In genomic region chr1:40547064-40547572, GRCm38 (mm10) we compare ENCODE assay signal across 21 mouse cellular contexts. TPM values are rescaled to one million over a fixed set of nuclear protein-coding genes. Genes with fewer than 3 reads are reported as not detected.
DNase-seq lines count a peak whose midpoint lies in the region; ATAC-seq and TF ChIP-seq lines count a peak whose summit lies in the region.
"Had no signal": no experiment of that assay in that cellular context is flagged by ENCODE, and none has a peak within 500 bp of the region (broad histone marks: within the 10 kb centered on the region; RNA-seq: fewer than 3 reads in every experiment).

No protein-coding gene starts in this region.

- H3K36me3 ChIP-seq in embryonic facial prominence, embryonic 14.5 days (ENCODE audit: control insufficient read depth, insufficient read depth, low read length) = no peaks in the 10 kb centered on the region
- H3K36me3 ChIP-seq in embryonic facial prominence, embryonic 10.5 days (replicated peaks) = no peaks in the 10 kb centered on the region
- H3K36me3 ChIP-seq in hindbrain, embryonic 13.5 days = no peaks in the 10 kb centered on the region
- no peaks in the 10 kb centered on the region for H3K36me3 ChIP-seq in neural tube, embryonic 12.5 days
- H3K36me3 ChIP-seq in stomach, postnatal 0 days (ENCODE audit: control insufficient read depth, insufficient read depth, low read length) = no peaks in the 10 kb centered on the region
- H3K36me3 ChIP-seq: intestine, embryonic 15.5 days; liver, embryonic 15.5 days had no signal

- TF ChIP-seq EP300 in stomach, postnatal 0 days (optimal IDR thresholded peaks at IDR 0.05) = no peak

- H3K4me1 ChIP-seq in embryonic facial prominence, embryonic 14.5 days (ENCODE audit: control insufficient read depth, insufficient read depth, low read length) = no peaks in the 10 kb centered on the region; the same call in 1 of the 2 replicates
- H3K4me1 ChIP-seq in embryonic facial prominence, embryonic 10.5 days = no peaks in the 10 kb centered on the region
- H3K4me1 ChIP-seq in hindbrain, embryonic 13.5 days (replicated peaks) = peaks cover 14% of the 10 kb centered on the region
- H3K4me1 ChIP-seq in neural tube, embryonic 12.5 days = no peaks in the 10 kb centered on the region
- no peaks in the 10 kb centered on the region for H3K4me1 ChIP-seq in stomach, postnatal 0 days (replicated peaks; ENCODE audit: control insufficient read depth, insufficient read depth)
- H3K4me1 ChIP-seq: liver, embryonic 15.5 days had no signal

- peak; percentile 7 for DNase-seq in embryonic facial prominence, embryonic 14.5 days (ENCODE audit: low spot score)
- no peak for DNase-seq in embryonic facial prominence, embryonic 10.5 days (ENCODE audit: low spot score)
- peak; percentile 5 for DNase-seq in R1 (ENCODE audit: low read depth, low spot score)
- DNase-seq in urinary bladder, adult 18-20 months (ENCODE audit: low spot score in 2 of 2) = no peak
- DNase-seq in stomach, postnatal 0 days (ENCODE audit: low spot score) = no peak
- DNase-seq in heart, adult 18-20 months = no peak
- DNase-seq: adrenal gland, adult 2 months; cerebellum, adult 9-11 months; gastrocnemius, postnatal 36 days; heart, postnatal 14 days; kidney, postnatal 4 days; right cerebral cortex, postnatal 14 days; thymus, postnatal 36 days had no signal

- H3K4me2 ChIP-seq in embryonic facial prominence, embryonic 14.5 days (ENCODE audit: low read depth, low read length) = no peak overlapping the region
- peak overlapping the region; percentile 13; the same call in 1 of the 2 replicates for H3K4me2 ChIP-seq in hindbrain, embryonic 13.5 days
- H3K4me2 ChIP-seq in neural tube, embryonic 12.5 days (replicated peaks) = 0 out of 2 replicates have a peak overlapping the region, but pooled peaks have one; percentile 7
- no peak overlapping the region for H3K4me2 ChIP-seq in stomach, postnatal 0 days (replicated peaks; ENCODE audit: low read depth)
- H3K4me2 ChIP-seq: heart, embryonic 11.5 days; intestine, embryonic 15.5 days; liver, embryonic 15.5 days had no signal

- H3K9me3 ChIP-seq in embryonic facial prominence, embryonic 14.5 days (ENCODE audit: control insufficient read depth, low read length) = no peaks in the 10 kb centered on the region
- H3K9me3 ChIP-seq in embryonic facial prominence, embryonic 10.5 days = no peaks in the 10 kb centered on the region
- no peaks in the 10 kb centered on the region for H3K9me3 ChIP-seq in hindbrain, embryonic 13.5 days
- no peaks in the 10 kb centered on the region for H3K9me3 ChIP-seq in neural tube, embryonic 12.5 days
- H3K9me3 ChIP-seq in stomach, postnatal 0 days (ENCODE audit: control insufficient read depth, low read length) = no peaks in the 10 kb centered on the region
- H3K9me3 ChIP-seq: intestine, embryonic 15.5 days; liver, embryonic 15.5 days had no signal

- TF ChIP-seq CTCF in stomach, postnatal 0 days (IDR thresholded peaks at IDR 0.05; ENCODE audit: low read depth) = no peak

- ATAC-seq in embryonic facial prominence, embryonic 14.5 days (ENCODE audit: low read depth) = no peak
- ATAC-seq in hindbrain, embryonic 13.5 days (ENCODE audit: low FRiP score) = peak; percentile 78
- peak; percentile 73 for ATAC-seq in neural tube, embryonic 12.5 days (ENCODE audit: low FRiP score, low read depth)
- no peak for ATAC-seq in stomach, postnatal 0 days (ENCODE audit: low FRiP score, low TSS enrichment)
- ATAC-seq: intestine, embryonic 15.5 days; lung, postnatal 0 days had no signal

- H3K4me3 ChIP-seq in embryonic facial prominence, embryonic 14.5 days (ENCODE audit: low read depth, low read length) = no peak overlapping the region
- H3K4me3 ChIP-seq in embryonic facial prominence, embryonic 10.5 days = no peak overlapping the region
- H3K4me3 ChIP-seq in hindbrain, embryonic 13.5 days = no peak overlapping the region
- no peak overlapping the region for H3K4me3 ChIP-seq in neural tube, embryonic 12.5 days
- no peak overlapping the region for H3K4me3 ChIP-seq in stomach, postnatal 0 days (ENCODE audit: low read depth, low read length)
- H3K4me3 ChIP-seq: intestine, embryonic 15.5 days; liver, embryonic 15.5 days had no signal

- no peak overlapping the region for H3K9ac ChIP-seq in embryonic facial prominence, embryonic 14.5 days (ENCODE audit: low read depth, low read length)
- no peak overlapping the region for H3K9ac ChIP-seq in hindbrain, embryonic 13.5 days
- no peak overlapping the region for H3K9ac ChIP-seq in neural tube, embryonic 12.5 days
- no peak overlapping the region for H3K9ac ChIP-seq in stomach, postnatal 0 days (ENCODE audit: low read length)
- H3K9ac ChIP-seq: intestine, embryonic 15.5 days; liver, embryonic 15.5 days had no signal

- H3K27ac ChIP-seq in embryonic facial prominence, embryonic 14.5 days (replicated peaks; ENCODE audit: low read depth, low read length) = no peak overlapping the region
- H3K27ac ChIP-seq in embryonic facial prominence, embryonic 10.5 days (replicated peaks) = no peak overlapping the region
- no peak overlapping the region for H3K27ac ChIP-seq in hindbrain, embryonic 13.5 days
- no peak overlapping the region for H3K27ac ChIP-seq in neural tube, embryonic 12.5 days
- H3K27ac ChIP-seq in stomach, postnatal 0 days (replicated peaks) = no peak overlapping the region
- H3K27ac ChIP-seq: intestine, embryonic 15.5 days; liver, embryonic 15.5 days had no signal

- no peaks in the 10 kb centered on the region for H3K27me3 ChIP-seq in embryonic facial prominence, embryonic 14.5 days (replicated peaks; ENCODE audit: control insufficient read depth, insufficient read depth, low read length)
- no peaks in the 10 kb centered on the region for H3K27me3 ChIP-seq in embryonic facial prominence, embryonic 10.5 days (replicated peaks; ENCODE audit: low read depth, poor library complexity, severe bottlenecking)
- H3K27me3 ChIP-seq in hindbrain, embryonic 13.5 days = no peaks in the 10 kb centered on the region
- H3K27me3 ChIP-seq in neural tube, embryonic 12.5 days (replicated peaks) = no peaks in the 10 kb centered on the region
- H3K27me3 ChIP-seq in stomach, postnatal 0 days (ENCODE audit: control insufficient read depth, insufficient read depth, low read length) = no peaks in the 10 kb centered on the region
- H3K27me3 ChIP-seq: intestine, embryonic 15.5 days; liver, embryonic 15.5 days had no signal

- WGBS in embryonic facial prominence, embryonic 14.5 days = 72% methylated on average over 11 of the region's 11 CpGs
- WGBS in embryonic facial prominence, embryonic 10.5 days = 78% methylated on average over 11 of the region's 11 CpGs
- 44% methylated on average over 11 of the region's 11 CpGs for WGBS in hindbrain, embryonic 13.5 days
- 56% methylated on average over 11 of the region's 11 CpGs for WGBS in neural tube, embryonic 12.5 days
- 75% methylated on average over 11 of the region's 11 CpGs for WGBS in stomach, postnatal 0 days

RNA-seq across cellular contexts. Expression of gene Il18rap, which starts 32.0 kb away (rescaled TPM):
- 0.25 and 0.28 TPM in 2 replicates for polyA plus RNA-seq in embryonic facial prominence, embryonic 14.5 days (2014; fragmentation: Nextera tagmentation; extraction: Ambion mirVana)
- 0.11 and 0.20 TPM in 2 replicates for polyA plus RNA-seq in embryonic facial prominence, embryonic 10.5 days (2016; fragmentation: Nextera tagmentation; extraction: Ambion mirVana)
- polyA plus RNA-seq in hindbrain, embryonic 13.5 days (2015; fragmentation: Nextera tagmentation; extraction: Ambion mirVana) = 0.08 TPM in 2 replicates
- polyA plus RNA-seq in neural tube, embryonic 12.5 days (2016; fragmentation: Nextera tagmentation; extraction: Ambion mirVana) = 0.14 TPM in 1 of 2 replicates, not detected in the other
- 0.15 and 0.16 TPM in 2 replicates for polyA plus RNA-seq in stomach, postnatal 0 days (2015; fragmentation: Nextera tagmentation; extraction: Ambion mirVana)
- under 1 TPM in 1 of 2 experiments, not detected in 1; 0.39 TPM for total RNA-seq in heart, adult 18-20 months (2021)
- total RNA-seq: adrenal gland, adult 2 months; gastrocnemius, postnatal 36 days; MEL had no signal
- polyA plus RNA-seq: adrenal gland, adult 2 months had no signal

RNA-seq across cellular contexts. Expression of gene Slc9a4, which starts 32.8 kb away (rescaled TPM):
- polyA plus RNA-seq in embryonic facial prominence, embryonic 14.5 days (2014; fragmentation: Nextera tagmentation; extraction: Ambion mirVana) = 0.17 and 0.18 TPM in 2 replicates
- polyA plus RNA-seq in embryonic facial prominence, embryonic 10.5 days (2016; fragmentation: Nextera tagmentation; extraction: Ambion mirVana) = not detected in 2 replicates
- 0.05 and 0.49 TPM in 2 replicates for polyA plus RNA-seq in hindbrain, embryonic 13.5 days (2015; fragmentation: Nextera tagmentation; extraction: Ambion mirVana)
- not detected in 2 replicates for polyA plus RNA-seq in neural tube, embryonic 12.5 days (2016; fragmentation: Nextera tagmentation; extraction: Ambion mirVana)
- 27.4 and 31.4 TPM in 2 replicates for polyA plus RNA-seq in stomach, postnatal 0 days (2015; fragmentation: Nextera tagmentation; extraction: Ambion mirVana)
- total RNA-seq in heart, adult 18-20 months (2021) = under 1 TPM in 1 of 2 experiments, not detected in 1; 0.21 TPM
- total RNA-seq: adrenal gland, adult 2 months; megakaryocyte progenitor cell, adult 5-6 weeks; MEL had no signal
- polyA plus RNA-seq: adrenal gland, adult 2 months; heart, embryonic 11.5 days; intestine, embryonic 15.5 days; liver, embryonic 15.5 days had no signal

Comparison
In these comparisons a context has a peak if more than half of its experiments do, and no peak if none do; other contexts are left out.
1. DNase-seq: peak in embryonic facial prominence, embryonic 14.5 days (single experiment) and R1 (single experiment); none in embryonic facial prominence, embryonic 10.5 days (single experiment), urinary bladder, adult 18-20 months (0 of 2), stomach, postnatal 0 days (single experiment) and heart, adult 18-20 months (0 of 2).
2. ATAC-seq: peak in hindbrain, embryonic 13.5 days (single experiment) and neural tube, embryonic 12.5 days (single experiment); none in embryonic facial prominence, embryonic 14.5 days (single experiment) and stomach, postnatal 0 days (single experiment).
3. H3K4me2 ChIP-seq: peak in hindbrain, embryonic 13.5 days (single experiment) and neural tube, embryonic 12.5 days (single experiment); none in embryonic facial prominence, embryonic 14.5 days (single experiment) and stomach, postnatal 0 days (single experiment).
4. RNA of gene Slc9a4, which starts 32.8 kb away (polyA plus RNA-seq): 27.4 to 31.4 TPM in stomach, postnatal 0 days; 0.17 to 0.18 TPM in embryonic facial prominence, embryonic 14.5 days, 0.05 to 0.49 TPM in hindbrain, embryonic 13.5 days, not detected in embryonic facial prominence, embryonic 10.5 days and not detected in neural tube, embryonic 12.5 days; every median in the first group is over 10 times any median in the second.